Mouse (Mus musculus) hindbrain, embryonic 16.5 days (tissue): ENCODE data around the gene Map2k2. TPM values are rescaled to one million over a fixed set of nuclear protein-coding genes. Genes with fewer than 3 reads are reported as not detected.

Source experiments
- ATAC-seq: fragments of 200-750 bp; cut with Nextera tagmentation; 2 replicates; pipeline ENCODE4 v1.8.0; 2017; ENCODE audit warnings: moderate TSS enrichment, moderate library complexity
- H3K27ac ChIP-seq: fragments of 300-500 bp; sonication (generic); 2 replicates; pipeline ENCODE4 v1.5.1; 2014; ENCODE audit warnings: low read depth, mild to moderate bottlenecking, control low read depth, low read length, moderate library complexity
- H3K27me3 ChIP-seq: fragments of 300-500 bp; sonication (generic); replicated peaks from 2 replicates; pipeline ENCODE4 v1.6.1; 2014; ENCODE audit warnings: low read length; ENCODE audit not compliant: control insufficient read depth, insufficient read depth
- H3K36me3 ChIP-seq: fragments of 300-500 bp; sonication (generic); 2 replicates; pipeline ENCODE4 v1.6.1; 2014; ENCODE audit warnings: mild to moderate bottlenecking, low read length, moderate library complexity, mixed read lengths; ENCODE audit not compliant: control insufficient read depth, insufficient read depth
- H3K4me1 ChIP-seq: fragments of 300-500 bp; sonication (generic); 2 replicates; pipeline ENCODE4 v1.6.1; 2014; ENCODE audit warnings: low read depth, low read length; ENCODE audit not compliant: control insufficient read depth, insufficient read depth
- H3K4me2 ChIP-seq: fragments of 300-500 bp; sonication (generic); 2 replicates; pipeline ENCODE4 v1.6.1; 2014; ENCODE audit warnings: mild to moderate bottlenecking, low read length, control low read depth, moderate library complexity
- H3K4me3 ChIP-seq: fragments of 300-500 bp; sonication (generic); 2 replicates; pipeline ENCODE4 v1.5.1; 2014; ENCODE audit warnings: mild to moderate bottlenecking, low read length, control low read depth, moderate library complexity
- H3K9ac ChIP-seq: fragments of 300-500 bp; sonication (generic); 2 replicates; pipeline ENCODE4 v1.6.1; 2014; ENCODE audit warnings: low read depth, mild to moderate bottlenecking, control low read depth, low read length, moderate library complexity
- H3K9me3 ChIP-seq: fragments of 300-500 bp; sonication (generic); 2 replicates; pipeline ENCODE4 v1.6.1; 2014; ENCODE audit warnings: mild to moderate bottlenecking, low read length, moderate library complexity; ENCODE audit not compliant: control insufficient read depth
- WGBS: fragments of 180-500 bp; shearing (Covaris S2); extraction: QIAGEN DNeasy Blood & Tissue Kit; methylation state at CpG from one replicate; pipeline ENCODE4 v1.1.7; 2014; 5-methylcytosine and 5-hydroxymethylcytosine counted together
- polyA plus RNA-seq: library from polyadenylated mRNA; unstranded; fragments of >200 nt; fragmentation: Nextera tagmentation; extraction: Ambion mirVana; gene quantifications from 2 replicates; pipeline ENCODE4 v1.2.1, GENCODE M21; 2015

Map2k2 gene
- polyA plus RNA-seq, 1 experiment from 2014 or later: 240 TPM

DNA sequence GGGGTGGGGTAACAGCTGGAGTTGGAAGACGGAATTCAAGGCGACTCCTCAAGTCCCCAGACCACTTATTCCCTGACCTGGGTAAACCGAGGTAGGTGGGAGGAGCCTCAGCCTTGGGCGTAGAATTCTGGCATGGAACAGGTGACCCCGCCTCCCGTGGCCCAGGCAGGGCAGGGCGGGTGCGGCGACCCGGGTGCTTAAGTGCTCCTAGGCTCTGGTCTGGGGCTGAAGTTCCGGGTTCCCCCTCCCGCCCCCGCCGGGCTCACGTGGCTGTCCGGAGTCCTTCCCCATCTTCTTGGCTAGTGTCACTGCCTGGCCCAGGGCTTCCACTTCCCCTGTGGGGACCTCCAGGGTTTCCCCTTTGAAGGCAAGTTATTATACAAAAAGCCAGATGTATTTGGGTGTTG, 28.5 kb downstream of the Map2k2 start:
- ATAC-seq: no peak
- Histone ChIP-seq H3K4me1 (peaks cover 21% of the 10 kb centered on the region), H3K27ac (no peak overlapping the region), H3K27me3 (peaks cover 15% of the 10 kb centered on the region), H3K9me3 (no peaks in the 10 kb centered on the region), H3K9ac (no peak overlapping the region), H3K4me2 (no peak overlapping the region), H3K4me3 (no peak overlapping the region), H3K36me3 (no peaks in the 10 kb centered on the region)
- WGBS: 7% methylated on average over 16 of the region's 16 CpGs

DNA sequence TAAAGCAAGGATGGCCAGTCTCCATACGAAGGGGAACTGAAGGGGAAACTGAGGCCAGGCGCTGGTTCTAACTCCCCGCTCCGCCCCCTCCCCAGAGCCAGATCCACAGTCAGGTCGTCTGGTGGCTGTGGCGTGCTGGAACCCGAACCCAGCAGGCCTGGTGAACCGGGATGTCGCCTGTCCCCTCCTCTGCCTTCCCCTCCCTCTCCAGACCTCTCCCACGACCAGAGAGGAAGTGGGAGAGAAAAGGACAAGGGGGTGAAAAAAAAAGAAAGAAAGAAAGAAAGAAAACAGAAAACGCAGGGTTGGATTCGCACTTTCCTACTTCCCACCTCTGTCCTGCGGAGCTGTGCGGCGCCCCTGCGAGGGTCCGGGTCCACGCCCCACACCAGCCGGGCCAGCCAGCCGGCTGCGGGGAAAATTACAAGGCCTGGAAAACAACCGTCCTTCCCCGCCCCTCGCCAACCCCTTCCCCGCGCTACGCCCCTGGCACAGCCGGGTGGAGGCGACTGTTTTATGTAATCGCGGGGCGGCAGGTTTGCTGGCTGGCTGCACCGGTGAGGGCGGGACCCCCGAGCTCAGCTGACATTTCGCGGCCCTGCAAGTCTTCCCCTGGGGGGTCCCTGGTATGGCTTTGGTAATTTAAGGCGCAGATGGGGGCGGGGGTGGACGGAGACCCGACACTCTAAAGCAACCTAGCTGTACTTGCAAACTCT, 29.4 kb downstream of the Map2k2 start, which contains the start of gene Zbtb7a:
TSS of gene Zbtb7a (plus strand) at position 255 of the 716 bp plus-strand sequence.
- H3K27ac ChIP-seq: peak within 1 kb of the TSS; percentile 96
- WGBS: 3% methylated on average over 41 of the region's 41 CpGs
- H3K4me3 ChIP-seq: peak within 1 kb of the TSS; percentile 88
- H3K27me3 ChIP-seq: peaks cover 13% of the 10 kb centered on the region
- peak within 1 kb of the TSS; percentile 91 for H3K9ac ChIP-seq
- no peaks in the 10 kb centered on the region for H3K36me3 ChIP-seq
- H3K9me3 ChIP-seq: no peaks in the 10 kb centered on the region
- H3K4me1 ChIP-seq: peaks cover 28% of the 10 kb centered on the region
- ATAC-seq: no peak
- peak within 1 kb of the TSS; percentile 98 for H3K4me2 ChIP-seq

DNA sequence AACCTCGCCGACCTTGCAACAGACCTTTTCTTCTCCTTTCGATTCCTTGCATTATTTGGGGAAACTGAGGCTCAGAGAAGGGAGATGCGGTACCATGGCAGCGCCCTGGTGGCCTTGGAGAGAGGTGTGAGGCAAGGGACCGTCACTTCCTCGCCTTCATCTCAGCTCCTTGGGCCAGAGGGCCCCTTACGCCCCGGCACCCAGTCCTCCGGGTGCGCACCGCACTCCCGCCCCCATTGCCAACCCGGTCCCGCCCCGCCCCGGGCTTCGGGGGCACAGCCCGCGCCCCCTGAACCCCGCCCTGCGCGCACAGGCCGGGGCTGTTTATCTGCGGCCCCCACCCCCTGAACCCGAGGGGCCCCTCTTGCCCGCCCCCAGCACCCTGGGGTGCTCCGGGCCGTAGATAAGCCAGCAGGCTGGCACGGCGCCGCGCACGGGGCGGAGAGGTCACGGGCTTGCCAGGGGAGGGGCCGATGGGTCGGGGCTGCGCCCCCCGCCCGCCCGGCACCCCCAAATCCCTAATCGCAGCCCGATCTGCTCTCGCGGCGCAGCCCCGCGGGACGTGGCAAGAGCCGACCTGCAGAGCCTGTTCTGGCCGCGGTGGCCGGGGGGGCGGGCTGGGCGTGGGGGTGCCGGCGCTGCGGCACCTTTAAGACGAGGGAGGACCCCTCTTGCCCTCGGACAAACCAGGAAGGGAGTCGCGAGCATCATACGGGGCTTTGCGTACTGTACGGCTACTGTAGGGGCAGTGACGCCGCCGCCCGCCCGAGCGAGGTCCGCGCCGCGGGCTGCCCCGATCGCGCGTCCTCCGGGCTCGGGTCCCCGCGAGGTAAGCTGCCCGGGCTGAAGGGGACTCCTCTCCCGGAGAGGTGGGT, 30.4 kb downstream of the Map2k2 start:
- Histone ChIP-seq H3K27ac (peak overlapping the region; percentile 96), H3K4me1 (peaks cover 36% of the 10 kb centered on the region), H3K9me3 (no peaks in the 10 kb centered on the region), H3K4me2 (peak overlapping the region; percentile 98), H3K9ac (peak overlapping the region; percentile 91), H3K27me3 (peaks cover 12% of the 10 kb centered on the region), H3K36me3 (no peaks in the 10 kb centered on the region), H3K4me3 (peak overlapping the region; percentile 88)
- ATAC-seq: peak; percentile 32
- under 1% methylated on average over 57 of the region's 86 CpGs for WGBS

DNA sequence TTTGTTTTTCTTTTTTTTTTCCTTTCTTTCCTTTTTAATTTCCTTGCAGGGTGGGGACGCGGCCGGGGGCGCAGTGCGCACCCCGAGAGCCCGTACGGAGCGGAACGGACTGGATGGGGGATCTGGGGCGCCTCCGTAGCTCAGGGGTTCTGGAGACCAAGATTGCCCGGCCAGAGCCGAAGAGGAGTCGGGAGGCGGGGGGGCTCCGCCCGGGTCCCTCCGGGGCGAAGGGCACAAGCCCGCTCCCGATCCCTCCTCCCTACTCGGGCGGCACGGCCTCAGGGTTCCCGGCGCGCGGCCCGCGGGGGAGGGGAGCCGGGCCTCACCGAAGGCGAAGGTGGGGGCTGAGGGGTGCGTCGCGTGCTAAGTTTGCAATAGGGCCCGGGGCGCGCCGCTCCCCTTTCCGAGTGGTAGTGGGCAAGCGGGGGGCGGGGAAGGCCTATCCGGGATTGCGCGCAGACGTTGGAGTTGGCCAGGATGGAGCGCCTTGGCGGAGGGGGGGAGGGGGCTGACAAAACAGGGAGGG, 31.1 kb downstream of the Map2k2 start:
- peak overlapping the region; percentile 98 for H3K4me2 ChIP-seq
- peaks cover 12% of the 10 kb centered on the region for H3K27me3 ChIP-seq
- H3K9me3 ChIP-seq: no peaks in the 10 kb centered on the region
- ATAC-seq: peak; percentile 53
- under 1% methylated on average over 42 of the region's 50 CpGs for WGBS
- peaks cover 38% of the 10 kb centered on the region for H3K4me1 ChIP-seq
- peak overlapping the region; percentile 96 for H3K27ac ChIP-seq
- peak overlapping the region; percentile 88 for H3K4me3 ChIP-seq
- H3K36me3 ChIP-seq: no peaks in the 10 kb centered on the region
- H3K9ac ChIP-seq: peak overlapping the region; percentile 91

DNA sequence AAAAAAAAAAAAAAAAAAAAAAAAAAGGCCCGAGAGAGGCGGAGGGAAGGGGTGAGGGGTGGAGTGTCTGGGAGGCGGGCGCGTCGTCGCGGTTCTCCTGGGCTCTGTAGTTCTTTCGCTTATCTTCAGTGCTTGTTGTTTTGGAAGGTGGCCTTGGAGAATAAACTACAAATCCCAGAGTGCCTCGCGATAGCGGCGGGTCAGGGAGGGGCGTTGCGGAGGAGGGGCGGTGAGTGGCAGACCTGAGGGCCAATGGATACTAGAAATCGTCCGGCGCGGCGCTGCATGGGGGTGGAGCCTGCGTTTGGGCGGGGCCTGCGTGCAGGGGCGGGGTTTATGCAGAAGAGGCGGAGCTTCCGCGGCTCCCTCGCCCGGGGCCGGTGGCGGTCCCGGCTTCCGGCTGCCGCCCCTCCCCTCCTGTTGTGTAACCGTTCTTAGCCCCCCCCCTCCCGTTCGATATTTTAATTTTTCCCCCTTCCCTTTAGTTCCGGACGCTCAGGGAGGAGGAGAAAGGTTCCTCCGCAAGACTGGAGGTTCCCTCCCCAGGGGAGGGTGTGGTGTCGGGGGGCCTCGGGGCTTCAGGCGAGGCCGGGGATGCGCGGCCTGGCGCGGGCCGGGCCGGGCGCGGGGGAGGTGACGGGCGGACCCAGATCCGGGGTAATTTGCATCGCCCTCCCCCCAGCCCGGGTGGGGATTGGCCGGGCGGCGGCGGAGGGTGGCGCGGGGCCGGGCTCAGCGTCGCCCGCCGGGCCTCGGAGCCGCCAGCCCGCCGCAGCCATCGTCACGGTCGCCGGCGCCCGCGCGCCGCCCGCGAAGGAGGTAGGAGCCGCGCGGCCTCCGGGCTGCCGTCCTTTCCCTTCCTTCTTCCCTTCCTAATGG, 31.8 kb downstream of the Map2k2 start:
- Histone ChIP-seq H3K4me1 (peaks cover 39% of the 10 kb centered on the region), H3K9ac (peak overlapping the region; percentile 91), H3K27me3 (peaks cover 12% of the 10 kb centered on the region), H3K4me3 (peak overlapping the region; percentile 88), H3K9me3 (no peaks in the 10 kb centered on the region), H3K36me3 (no peaks in the 10 kb centered on the region), H3K4me2 (peak overlapping the region; percentile 92), H3K27ac (peak overlapping the region; percentile 96)
- WGBS: under 1% methylated on average over 62 of the region's 89 CpGs
- ATAC-seq: peak; percentile 92

DNA sequence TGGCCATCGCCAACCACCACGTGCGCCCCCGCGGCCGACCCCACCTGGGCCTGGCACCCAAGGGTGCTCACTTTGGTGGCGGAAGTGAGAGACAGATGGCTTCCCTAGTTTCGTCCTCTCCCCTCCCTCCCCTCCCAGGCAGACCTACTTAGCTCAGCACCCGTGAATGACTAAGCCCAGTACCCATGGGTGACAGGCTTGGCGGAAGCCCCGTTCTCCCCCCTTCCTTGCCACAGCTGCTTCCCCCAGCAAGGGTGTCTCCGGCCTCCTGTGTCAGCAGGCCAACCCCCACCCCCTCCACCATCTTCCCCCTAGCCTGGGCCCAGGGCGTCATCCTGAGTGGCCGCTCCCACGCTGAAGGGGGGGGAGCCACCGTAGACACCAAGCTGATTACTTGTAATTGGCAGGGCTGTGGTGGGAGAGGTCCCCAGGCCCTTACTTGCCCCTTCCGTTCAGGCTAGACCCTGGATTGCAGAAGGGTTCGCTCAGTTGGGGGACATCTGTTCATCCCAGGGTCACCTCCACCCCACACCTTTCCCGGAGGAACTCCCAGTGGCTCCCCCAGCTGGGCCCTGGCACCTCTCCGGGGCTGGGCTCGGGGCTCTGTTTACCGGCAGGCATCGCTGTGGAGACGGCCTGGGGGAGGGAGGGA, 32.5 kb downstream of the Map2k2 start:
- peak overlapping the region; percentile 89 for H3K9ac ChIP-seq
- no peaks in the 10 kb centered on the region for H3K9me3 ChIP-seq
- peak overlapping the region; percentile 92 for H3K4me2 ChIP-seq
- H3K36me3 ChIP-seq: no peaks in the 10 kb centered on the region
- peaks cover 45% of the 10 kb centered on the region for H3K4me1 ChIP-seq
- WGBS: 3% methylated on average over 22 of the region's 24 CpGs
- peaks cover 8% of the 10 kb centered on the region; the same call in 1 of the 2 replicates for H3K27me3 ChIP-seq
- H3K27ac ChIP-seq: peak overlapping the region; percentile 79
- H3K4me3 ChIP-seq: peak overlapping the region; percentile 88
- 0 out of 2 replicates have a peak, but pooled peaks have one; percentile 0 for ATAC-seq

DNA sequence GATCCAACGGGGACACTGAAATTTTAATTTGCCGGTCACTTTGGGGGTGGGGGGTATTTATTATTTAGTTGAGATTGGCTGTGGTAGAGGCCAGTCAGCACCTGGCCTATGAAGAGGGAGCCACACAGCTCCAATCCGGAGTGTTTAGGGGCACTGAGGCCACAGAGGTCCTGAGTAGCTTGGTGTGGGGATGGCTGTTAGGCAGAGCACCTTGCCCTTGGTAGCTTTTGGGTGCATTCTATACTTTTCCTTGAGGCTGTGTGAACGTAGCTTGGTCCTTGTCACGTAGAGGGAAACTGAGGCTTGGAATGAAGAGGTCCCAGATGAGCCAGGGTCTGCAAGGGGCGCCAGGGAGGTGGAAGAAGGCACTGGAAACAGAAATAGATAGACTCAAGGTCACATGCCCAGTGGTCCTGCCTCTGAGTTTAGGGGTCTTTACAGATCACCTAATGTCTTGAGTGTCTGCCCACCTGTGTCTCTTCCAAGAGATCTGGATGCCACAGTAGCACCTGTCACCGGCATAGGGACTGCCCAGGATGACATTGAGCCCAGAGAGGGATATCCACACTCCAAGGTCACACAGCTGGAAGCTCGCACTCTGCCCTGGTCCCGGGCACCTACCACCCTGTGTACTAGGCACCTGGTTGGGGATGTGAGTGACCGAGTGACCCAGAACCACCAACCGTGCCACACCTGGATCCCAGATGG, 33.3 kb downstream of the Map2k2 start:
- Histone ChIP-seq H3K4me3 (peak overlapping the region; percentile 88), H3K27ac (peak overlapping the region; percentile 79)

DNA sequence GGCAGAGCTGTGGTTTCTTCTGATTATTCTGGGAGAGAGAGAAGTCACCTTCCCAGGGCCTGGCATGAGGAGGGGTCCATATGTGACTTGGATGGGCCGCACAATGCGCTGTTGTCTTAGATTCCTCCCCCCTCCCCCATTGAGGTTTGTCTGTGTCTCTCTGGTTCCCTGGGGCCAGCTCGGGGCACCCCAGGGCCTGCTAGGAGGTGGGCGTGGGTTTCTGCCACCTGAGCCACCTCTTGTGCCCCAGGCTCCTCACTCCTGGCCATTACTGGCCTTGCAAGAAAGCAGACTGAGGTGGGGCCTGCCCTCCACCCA, 33.8 kb downstream of the Map2k2 start:
- ATAC-seq: no peak
- 69% methylated on average over 4 of the region's 4 CpGs for WGBS
- Histone ChIP-seq H3K36me3 (peaks cover 8% of the 10 kb centered on the region), H3K4me3 (peak overlapping the region; percentile 88; the same call in 1 of the 2 replicates), H3K9me3 (no peaks in the 10 kb centered on the region), H3K4me1 (peaks cover 45% of the 10 kb centered on the region), H3K27ac (no peak overlapping the region), H3K27me3 (peaks cover 5% of the 10 kb centered on the region; the same call in 1 of the 2 replicates), H3K9ac (peak overlapping the region; percentile 13; the same call in 1 of the 2 replicates), H3K4me2 (peak overlapping the region; percentile 92)

More for the DNA sequence above, 33.3 kb downstream of the Map2k2 start:
- 57% methylated on average over 11 of the region's 11 CpGs for WGBS
- Histone ChIP-seq H3K9ac (peak overlapping the region; percentile 89), H3K9me3 (no peaks in the 10 kb centered on the region), H3K36me3 (peaks cover 3% of the 10 kb centered on the region), H3K27me3 (peaks cover 8% of the 10 kb centered on the region; the same call in 1 of the 2 replicates), H3K4me2 (peak overlapping the region; percentile 92), H3K4me1 (peaks cover 45% of the 10 kb centered on the region)
- no peak for ATAC-seq
